Comparison of ENCODE assay signal across 8 mouse cellular contexts in the genomic region with DNA sequence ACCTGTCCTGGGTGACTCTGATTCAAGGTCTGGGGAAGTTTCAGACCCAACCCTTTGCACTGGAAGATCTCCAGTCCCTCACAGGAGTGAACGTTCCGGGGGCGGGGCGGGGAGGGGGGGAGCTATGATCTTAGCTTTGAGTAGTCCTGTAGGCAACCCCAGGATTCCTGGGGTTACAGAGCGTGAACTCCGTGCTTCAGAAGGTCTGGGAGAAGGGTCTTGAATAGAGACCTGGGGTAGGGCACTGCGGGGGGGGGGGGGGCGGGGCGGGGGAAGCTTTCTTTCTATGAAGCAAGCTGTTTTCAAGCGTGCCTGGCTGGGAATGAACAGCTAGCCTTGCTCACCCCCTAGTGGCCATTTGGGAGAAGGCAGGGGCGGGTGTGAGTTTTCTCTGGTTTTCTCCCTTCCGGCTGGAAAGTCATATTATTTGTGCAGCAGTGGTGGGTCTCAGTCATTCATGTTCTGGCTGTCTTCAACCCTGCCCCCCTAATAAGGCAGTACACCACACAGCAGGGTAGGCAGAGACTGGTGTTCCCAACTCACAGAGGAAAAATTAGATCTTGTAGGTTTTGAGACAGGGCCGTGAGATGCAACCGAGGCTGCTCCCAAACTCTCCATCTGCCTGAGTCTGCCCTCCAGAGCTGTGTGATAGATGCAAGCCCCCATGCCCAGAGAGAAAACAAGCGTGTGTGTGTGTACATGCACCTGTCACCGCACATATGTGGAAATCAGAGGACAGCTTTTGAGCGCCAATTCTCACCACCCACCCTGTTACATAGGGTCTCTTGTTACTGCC. TPM values are rescaled to one million over a fixed set of nuclear protein-coding genes. Genes with fewer than 3 reads are reported as not detected.
DNase-seq lines count a peak whose midpoint lies in the region; ATAC-seq and TF ChIP-seq lines count a peak whose summit lies in the region.

No protein-coding gene starts in this region.

- whole genome bisulfite sequencing in hindbrain, embryonic 14.5 days = 19% methylated on average over 15 of the region's 17 CpGs
- 16% methylated on average over 14 of the region's 17 CpGs for WGBS in lung, postnatal 0 days

- H3K36me3 ChIP-seq in hindbrain, embryonic 14.5 days (replicated peaks; ENCODE audit: control insufficient read depth, insufficient read depth) = no peaks in the 10 kb centered on the region
- no peaks in the 10 kb centered on the region for H3K36me3 ChIP-seq in lung, postnatal 0 days (ENCODE audit: insufficient read depth, low read length)

- H3K4me3 ChIP-seq in hindbrain, embryonic 14.5 days (replicated peaks; ENCODE audit: low read length) = peak overlapping the region; percentile 22; the same call in 1 of the 2 replicates
- no peak overlapping the region for H3K4me3 ChIP-seq in lung, postnatal 0 days (ENCODE audit: low read depth, low read length)

- no peaks in the 10 kb centered on the region for H3K4me1 ChIP-seq in hindbrain, embryonic 14.5 days (replicated peaks; ENCODE audit: control insufficient read depth, insufficient read depth, low read length)
- H3K4me1 ChIP-seq in lung, postnatal 0 days (ENCODE audit: insufficient read depth, low read depth, low read length) = no peaks in the 10 kb centered on the region

- ATAC-seq in hindbrain, embryonic 14.5 days (ENCODE audit: low FRiP score) = peak; percentile 70
- no peak for ATAC-seq in lung, postnatal 0 days

- peak overlapping the region; percentile 54 for H3K4me2 ChIP-seq in hindbrain, embryonic 14.5 days (replicated peaks)
- 0 out of 2 replicates have a peak overlapping the region, but pooled peaks have one; percentile 25 for H3K4me2 ChIP-seq in lung, postnatal 0 days (replicated peaks; ENCODE audit: low read depth, low read length)

- no peak for TF ChIP-seq EP300 in lung, postnatal 0 days (IDR thresholded peaks at IDR 0.05)

- no peak overlapping the region for H3K27ac ChIP-seq in hindbrain, embryonic 14.5 days
- H3K27ac ChIP-seq in lung, postnatal 0 days (ENCODE audit: low read length) = no peak overlapping the region

- no peaks in the 10 kb centered on the region for H3K9me3 ChIP-seq in hindbrain, embryonic 14.5 days (ENCODE audit: control insufficient read depth, low read length)
- H3K9me3 ChIP-seq in lung, postnatal 0 days (ENCODE audit: low read length) = no peaks in the 10 kb centered on the region

- peak; percentile 80 for TF ChIP-seq CTCF in lung, postnatal 0 days (IDR thresholded peaks at IDR 0.05)

- H3K27me3 ChIP-seq in hindbrain, embryonic 14.5 days (ENCODE audit: control insufficient read depth, insufficient read depth, low read length) = no peaks in the 10 kb centered on the region
- H3K27me3 ChIP-seq in lung, postnatal 0 days (replicated peaks; ENCODE audit: insufficient read depth, low read length) = no peaks in the 10 kb centered on the region

- H3K9ac ChIP-seq in hindbrain, embryonic 14.5 days = peak overlapping the region; percentile 50
- H3K9ac ChIP-seq in lung, postnatal 0 days (replicated peaks; ENCODE audit: low read depth) = no peak overlapping the region

- peak; percentile 27 for DNase-seq in MN1 (ENCODE audit: low spot score)
- DNase-seq in cerebellum, adult 9-10 months = peak; percentile 63
- peak; percentile 58 to 85 for DNase-seq in frontal cortex, postnatal 14 days (ENCODE audit: low spot score in 2 of 2)
- DNase-seq in hindbrain, embryonic 14.5 days (ENCODE audit: low spot score) = peak; percentile 91
- DNase-seq in layer of hippocampus, postnatal 14 days (ENCODE audit: low spot score in 2 of 2) = peak; percentile 90 to 91
- DNase-seq in lung, postnatal 0 days (ENCODE audit: low spot score) = peak; percentile 77
- peak; percentile 83 for DNase-seq in ovary, postnatal 36 days (ENCODE audit: low spot score)
- DNase-seq in thymus, postnatal 25 days = peak; percentile 73

RNA-seq across cellular contexts. Expression of a gene that starts 12.0 kb away (rescaled TPM):
- 1.5 and 1.6 TPM in 2 replicates for polyA plus RNA-seq in hindbrain, embryonic 14.5 days (2014; fragmentation: Nextera tagmentation; extraction: Ambion mirVana)
- total RNA-seq in layer of hippocampus, postnatal 14 days (2021) = 10 to 100 TPM; 51.3 to 54.4 TPM
- 7.9 and 12.1 TPM in 2 replicates for polyA plus RNA-seq in lung, postnatal 0 days (2015; fragmentation: Nextera tagmentation; extraction: Ambion mirVana)

RNA-seq across cellular contexts. Expression of a gene that starts 54.6 kb away (rescaled TPM):
- not detected in 2 replicates for polyA plus RNA-seq in hindbrain, embryonic 14.5 days (2014; fragmentation: Nextera tagmentation; extraction: Ambion mirVana)
- total RNA-seq in layer of hippocampus, postnatal 14 days (2021) = not detected
- polyA plus RNA-seq in lung, postnatal 0 days (2015; fragmentation: Nextera tagmentation; extraction: Ambion mirVana) = not detected in 2 replicates

Comparison
In these comparisons a context has a peak if more than half of its experiments do, and no peak if none do; other contexts are left out.
1. DNase-seq: peak in every context shown above with its lines; median percentile 91 in hindbrain, embryonic 14.5 days; 90 in layer of hippocampus, postnatal 14 days; 83 in ovary, postnatal 36 days; 77 in lung, postnatal 0 days; 73 in thymus, postnatal 25 days; 72 in frontal cortex, postnatal 14 days; 63 in cerebellum, adult 9-10 months; 27 in MN1.